Mouse (Mus musculus): ENCODE data around the gene Mipep.

DNA sequence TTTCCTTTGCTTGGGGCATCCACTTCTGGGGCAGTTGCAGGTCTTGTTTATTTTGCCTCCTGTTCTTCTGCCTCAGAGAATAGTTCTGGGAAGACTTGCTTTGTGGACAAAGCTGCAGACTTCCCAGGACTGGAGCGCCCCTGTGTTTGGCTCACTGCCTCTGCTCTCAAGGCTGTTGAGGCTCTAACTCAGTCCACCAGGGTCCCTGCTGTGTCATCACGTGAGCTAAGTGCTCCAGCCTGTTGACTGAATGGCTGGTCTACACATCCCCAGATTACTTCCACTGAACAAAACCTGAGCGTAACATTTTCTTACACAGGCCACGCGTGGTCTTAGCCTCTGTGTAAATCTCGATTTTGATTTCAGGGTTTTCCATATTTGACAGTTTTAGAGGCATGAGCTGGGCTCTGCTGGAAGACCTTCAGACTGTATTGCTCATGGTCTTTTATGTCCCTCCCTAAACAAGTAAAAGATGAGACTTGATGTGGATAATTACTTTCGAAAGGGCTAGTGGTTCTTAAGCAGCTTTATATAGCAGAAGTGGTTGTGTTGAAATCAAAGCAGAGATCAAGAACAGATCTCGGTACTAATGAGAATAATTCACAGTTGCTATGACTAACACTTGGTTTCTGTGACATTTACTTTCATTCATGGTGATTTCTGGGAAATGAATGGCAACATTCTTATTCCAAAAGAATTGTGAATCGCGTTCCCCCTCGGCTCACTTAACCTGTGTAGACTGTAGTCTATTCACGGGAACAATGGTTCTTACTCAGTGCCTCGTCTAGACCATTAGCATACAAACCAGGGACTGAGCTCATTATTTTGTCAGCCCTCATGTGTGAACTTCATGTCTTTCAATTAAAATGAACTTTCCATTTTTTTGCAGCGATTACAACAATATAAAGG, 31.2 kb upstream of the Mipep start:
- TF ChIP-seq CTCF (IDR thresholded peaks at IDR 0.05; ENCODE audit: extremely low read depth, insufficient read depth, insufficient read length, insufficient replicate concordance) (no peak), POLR2A (IDR thresholded peaks at IDR 0.05; ENCODE audit: low read depth, low read length) (no peak)
